Mouse (Mus musculus): ENCODE measurements around the gene Dhx37.
"Not testable (repeated sequence)": the region's sequence is repeated elsewhere in the genome, so short reads cannot be mapped to it uniquely, and the experiment has no call there.

The Dhx37 gene

DNA sequence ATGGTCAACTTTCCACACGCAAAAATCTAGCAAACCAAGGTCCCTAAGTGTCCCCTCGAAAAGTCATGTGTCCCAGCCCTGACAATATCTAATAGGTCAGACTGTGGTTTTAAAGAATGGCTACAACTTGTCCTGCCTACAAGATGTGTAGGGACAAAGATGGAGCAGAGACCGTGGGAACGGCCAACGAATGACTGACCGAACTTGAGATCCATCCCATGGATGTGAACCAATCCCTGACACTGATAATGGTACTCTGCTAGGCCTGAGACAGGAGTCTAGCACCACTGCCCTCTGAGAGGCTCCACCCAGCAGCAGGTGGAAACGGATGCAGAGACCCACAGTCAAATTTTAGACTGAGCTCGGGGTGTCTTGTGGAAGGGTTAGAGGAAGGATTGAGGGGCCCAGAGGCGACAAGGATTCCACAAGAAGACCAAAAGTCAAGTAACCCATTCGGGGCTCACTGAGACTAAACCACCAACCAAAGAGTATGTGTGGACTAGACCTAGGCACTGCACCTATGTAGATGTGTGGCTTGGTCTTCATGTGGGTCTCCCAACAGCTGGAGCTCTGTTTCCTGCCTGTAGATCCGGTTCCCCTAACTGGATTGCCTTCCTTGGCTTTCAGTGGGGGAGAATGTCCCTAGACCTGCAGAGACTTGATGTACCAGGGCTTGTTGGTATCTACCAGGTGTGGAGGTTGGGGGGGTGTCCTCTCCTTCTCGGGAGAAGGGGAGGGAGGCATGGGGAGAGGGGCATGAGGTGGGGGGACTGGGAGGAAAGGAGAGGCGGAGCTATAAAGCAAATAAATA is 26.7 kb downstream of the Dhx37 start:
- no peak for DNase-seq (ENCODE audit: low spot score)

DNA sequence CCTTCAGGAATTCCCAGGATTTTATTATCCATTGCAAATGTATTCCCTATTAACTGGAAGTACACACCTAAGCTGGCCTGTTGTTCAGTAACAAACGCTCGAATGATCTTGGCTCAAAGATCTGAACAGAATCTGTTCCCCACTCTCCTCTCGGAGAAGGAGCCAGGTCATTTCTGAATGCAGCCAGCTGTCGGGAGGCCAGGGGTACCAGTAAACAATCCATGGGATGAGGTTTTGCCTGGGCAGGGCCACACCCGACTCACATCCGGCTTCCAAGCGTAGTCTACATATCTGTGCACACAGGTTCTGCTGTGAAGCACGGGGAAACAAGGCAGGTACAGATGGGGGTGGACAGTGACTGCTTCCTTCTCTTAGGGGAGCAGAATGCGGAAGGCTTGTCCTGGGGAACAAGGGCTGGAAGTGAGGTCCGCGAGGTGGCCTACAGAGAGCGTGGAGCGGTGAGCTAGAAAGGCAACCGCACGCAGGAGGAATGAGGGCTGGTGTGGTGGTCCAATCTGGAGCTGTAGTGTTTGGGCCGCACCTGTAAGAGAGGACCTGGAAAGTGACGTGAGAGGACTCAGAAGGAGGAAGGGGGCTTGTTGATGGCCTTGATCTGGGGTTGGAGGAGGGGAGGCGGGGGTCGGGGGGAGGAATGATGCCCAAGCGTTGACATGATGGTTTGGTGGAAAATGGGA is 27.5 kb downstream of the Dhx37 start:
- DNase-seq (ENCODE audit: low spot score), result no peak

DNA sequence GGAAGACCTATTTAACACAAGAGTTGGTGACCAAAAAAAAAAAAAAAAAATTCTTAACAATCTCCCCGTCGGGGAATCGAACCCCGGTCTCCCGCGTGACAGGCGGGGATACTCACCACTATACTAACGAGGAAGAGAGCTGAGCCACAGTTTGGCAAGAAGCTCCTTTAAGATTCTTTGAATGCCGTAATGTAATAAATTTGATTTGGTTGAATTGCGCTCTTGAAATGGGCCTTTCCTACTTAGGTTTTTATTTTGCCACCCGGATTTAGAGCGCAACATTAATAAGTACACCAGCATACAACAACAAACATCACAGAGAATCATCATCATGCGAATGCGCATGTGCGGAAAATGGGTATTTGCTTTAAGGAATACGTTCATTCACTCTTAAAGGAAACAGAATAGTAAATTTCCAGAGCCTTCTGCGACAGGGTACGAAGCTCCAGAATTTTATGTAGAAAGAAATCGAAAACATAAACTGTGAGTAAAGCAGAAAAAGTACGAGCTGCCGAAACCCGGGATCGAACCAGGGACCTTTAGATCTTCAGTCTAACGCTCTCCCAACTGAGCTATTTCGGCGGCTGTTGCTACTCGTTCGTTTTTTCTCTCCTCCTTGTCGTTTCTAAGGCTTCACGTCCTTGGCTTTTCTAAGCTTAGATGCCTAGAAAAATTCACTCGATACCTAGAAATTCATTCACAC is 28.2 kb downstream of the Dhx37 start:
- peak; percentile 98 for DNase-seq (ENCODE audit: low spot score)

DNA sequence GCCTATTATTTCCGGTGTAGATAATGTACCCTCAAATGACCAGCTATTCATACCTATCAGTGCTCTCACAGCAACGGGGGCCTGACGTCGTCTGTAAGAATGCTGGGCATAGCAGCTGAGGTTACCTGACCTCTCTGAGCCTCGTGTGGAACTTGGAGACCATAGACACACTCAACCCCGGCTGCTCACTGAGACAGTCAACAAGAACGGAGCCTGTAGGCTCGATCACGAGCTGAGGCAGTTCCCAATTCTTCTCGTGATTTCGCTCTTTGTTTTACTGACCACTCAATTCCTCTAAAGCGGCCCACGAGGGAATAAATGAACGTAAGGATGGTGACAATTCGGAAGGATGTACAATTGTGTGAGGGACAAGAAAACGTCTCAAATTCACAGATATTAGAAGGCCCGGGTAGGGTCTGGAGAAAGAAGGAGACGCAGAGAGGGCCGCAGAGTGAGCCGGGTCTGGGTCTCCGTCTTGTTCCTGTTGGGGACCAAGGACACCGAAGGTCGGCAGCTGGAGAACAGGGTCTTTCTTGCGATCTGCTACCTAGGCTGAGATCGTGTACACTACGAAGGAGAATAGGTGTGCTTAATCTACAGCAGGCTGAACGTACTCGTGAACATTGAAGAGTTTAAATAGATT is 28.9 kb downstream of the Dhx37 start:
- peak; percentile 88 for DNase-seq (ENCODE audit: low spot score)

DNA sequence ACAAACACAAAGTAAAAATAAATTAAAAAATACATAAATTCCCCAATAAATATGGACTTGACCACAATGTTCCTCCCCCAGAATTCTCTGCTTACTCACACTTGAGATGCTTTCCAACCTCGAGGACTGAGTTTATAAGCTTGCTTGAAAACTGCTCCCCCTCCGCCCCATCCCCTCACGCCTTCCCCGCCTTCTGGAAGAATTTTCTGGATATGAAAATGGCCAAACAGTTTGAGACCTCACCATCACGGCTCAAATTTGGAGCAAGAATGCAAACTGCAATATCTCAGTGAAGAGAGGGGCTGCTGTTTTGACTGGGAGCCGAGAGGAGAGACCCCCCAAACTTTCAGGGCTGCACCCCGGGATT is 29.4 kb downstream of the Dhx37 start:
- peak; percentile 70 for DNase-seq (ENCODE audit: low spot score)

DNA sequence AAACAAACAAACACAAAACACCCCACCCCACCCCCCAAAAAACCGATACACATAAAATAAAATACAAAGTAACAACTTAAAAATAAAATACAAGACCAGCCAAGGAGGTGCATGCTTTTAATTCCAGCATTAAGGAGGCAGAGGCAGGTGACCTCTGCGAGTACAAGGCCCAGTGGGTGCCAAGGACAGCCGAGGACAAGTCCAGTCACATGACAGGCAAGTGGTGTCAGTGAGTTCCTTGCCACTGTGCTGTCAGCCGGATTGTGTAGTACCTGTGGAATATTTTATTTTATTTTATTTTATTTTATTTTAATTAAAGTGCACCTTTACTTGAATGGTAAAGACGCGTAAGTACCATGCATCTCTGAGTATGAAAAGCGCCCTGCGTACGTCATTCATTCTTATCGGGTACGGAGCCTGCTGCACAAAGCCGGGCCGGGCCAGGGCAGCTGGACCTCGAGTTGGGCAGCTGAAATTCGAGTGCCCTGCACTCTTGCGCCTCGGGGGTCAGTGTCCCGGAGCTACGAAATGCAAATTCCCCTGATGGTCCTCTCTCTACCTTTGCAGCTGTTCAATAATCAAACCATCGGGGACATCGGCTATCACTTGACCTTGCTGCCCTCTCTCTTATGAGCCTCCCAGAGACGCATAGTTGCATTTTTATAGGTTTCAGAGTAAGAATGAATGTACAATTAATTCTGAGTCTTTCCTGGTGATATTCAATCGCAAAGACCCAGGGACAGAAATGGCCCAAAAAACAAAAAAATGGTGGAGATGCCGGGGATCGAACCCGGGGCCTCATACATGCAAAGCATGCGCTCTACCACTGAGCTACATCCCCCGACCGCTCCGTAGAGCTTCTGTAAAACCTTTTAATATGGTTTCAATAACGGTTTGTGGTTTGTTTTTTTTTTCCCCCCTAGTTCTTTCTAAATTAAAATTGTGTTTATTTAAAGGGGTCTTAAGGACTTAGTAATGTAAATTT is 30.1 kb downstream of the Dhx37 start:
- DNase-seq (ENCODE audit: low spot score), result peak; percentile 84

DNA sequence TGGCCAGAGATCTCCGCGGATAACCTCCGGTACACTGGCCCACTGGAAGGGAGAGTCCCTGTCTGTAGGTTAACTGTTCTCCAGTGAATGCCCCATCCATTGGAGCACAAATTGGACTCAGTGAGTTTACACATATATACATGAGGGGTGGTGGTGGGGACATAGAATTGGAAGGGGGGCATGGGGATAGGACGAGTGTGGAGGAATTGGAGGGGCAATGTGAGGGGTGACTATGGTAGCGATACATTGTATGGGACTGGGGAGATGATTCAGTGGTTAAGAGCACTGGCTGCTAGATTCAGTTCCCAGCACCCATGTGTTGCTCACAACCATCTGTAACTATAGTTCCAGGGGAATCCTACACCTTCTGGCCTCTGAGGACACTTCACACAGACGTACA is 30.9 kb downstream of the Dhx37 start:
- no peak for DNase-seq (ENCODE audit: low spot score)

DNA sequence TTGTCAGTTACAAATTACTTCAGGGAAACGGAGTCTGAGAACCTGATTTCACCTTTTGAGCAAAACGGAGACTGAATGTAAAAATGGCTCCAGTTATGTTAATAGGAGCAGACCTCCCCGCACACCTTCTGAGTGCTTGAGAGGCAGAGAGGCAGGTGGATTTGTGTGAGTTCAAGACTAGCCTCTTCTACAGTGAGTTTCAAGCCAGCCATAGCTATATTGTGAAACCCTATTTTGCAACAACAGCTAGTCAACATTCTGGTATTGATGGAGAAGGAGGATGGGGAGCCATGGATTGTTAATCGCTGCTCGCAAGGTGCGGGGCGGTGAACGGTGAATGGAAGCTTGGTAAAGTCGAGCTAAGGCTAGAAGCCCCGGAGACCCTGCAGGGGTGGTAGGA is 31.4 kb downstream of the Dhx37 start:
- DNase-seq (ENCODE audit: low spot score), result no peak

DNA sequence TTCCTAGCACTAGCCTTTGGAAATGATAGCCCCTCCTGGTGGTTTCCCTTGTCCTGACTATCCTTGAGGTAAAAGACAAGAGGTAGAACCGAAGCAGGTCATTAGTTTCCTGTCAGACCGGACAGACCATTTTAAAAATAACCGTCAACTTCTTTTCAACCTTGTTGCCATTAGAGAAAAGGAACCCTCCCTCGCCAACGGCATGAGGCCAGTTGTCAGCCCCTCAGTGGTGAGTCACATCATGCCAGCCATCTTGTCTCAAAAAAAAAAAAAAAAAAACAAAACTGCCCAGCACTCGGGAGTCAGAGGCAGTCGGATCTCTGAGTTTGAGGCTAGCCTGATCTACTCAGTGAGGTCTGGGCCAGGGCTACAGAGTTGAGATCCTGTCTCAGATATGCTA is 33.0 kb downstream of the Dhx37 start:
- DNase-seq (ENCODE audit: low spot score), result no peak

DNA sequence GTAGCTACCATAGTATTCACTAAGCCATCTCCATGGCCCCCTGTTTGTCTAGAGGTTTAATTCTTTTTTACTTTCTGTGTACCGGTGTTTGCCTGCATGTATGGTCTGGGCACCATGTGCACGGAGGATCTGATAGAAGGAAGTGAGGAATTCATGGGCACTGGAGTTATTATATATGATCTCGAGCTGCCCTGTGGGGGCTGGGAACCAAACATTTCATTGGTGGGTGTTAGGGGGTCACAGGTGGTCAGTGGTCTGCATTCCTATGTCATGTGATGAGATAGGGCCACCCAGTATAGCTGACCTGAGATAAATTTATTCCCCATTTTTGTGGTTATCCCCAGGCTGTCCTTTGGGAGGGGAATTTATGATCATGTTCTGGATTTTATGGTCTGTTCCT is 38.9 kb downstream of the Dhx37 start:
- no peak for DNase-seq (ENCODE audit: low spot score)

DNA sequence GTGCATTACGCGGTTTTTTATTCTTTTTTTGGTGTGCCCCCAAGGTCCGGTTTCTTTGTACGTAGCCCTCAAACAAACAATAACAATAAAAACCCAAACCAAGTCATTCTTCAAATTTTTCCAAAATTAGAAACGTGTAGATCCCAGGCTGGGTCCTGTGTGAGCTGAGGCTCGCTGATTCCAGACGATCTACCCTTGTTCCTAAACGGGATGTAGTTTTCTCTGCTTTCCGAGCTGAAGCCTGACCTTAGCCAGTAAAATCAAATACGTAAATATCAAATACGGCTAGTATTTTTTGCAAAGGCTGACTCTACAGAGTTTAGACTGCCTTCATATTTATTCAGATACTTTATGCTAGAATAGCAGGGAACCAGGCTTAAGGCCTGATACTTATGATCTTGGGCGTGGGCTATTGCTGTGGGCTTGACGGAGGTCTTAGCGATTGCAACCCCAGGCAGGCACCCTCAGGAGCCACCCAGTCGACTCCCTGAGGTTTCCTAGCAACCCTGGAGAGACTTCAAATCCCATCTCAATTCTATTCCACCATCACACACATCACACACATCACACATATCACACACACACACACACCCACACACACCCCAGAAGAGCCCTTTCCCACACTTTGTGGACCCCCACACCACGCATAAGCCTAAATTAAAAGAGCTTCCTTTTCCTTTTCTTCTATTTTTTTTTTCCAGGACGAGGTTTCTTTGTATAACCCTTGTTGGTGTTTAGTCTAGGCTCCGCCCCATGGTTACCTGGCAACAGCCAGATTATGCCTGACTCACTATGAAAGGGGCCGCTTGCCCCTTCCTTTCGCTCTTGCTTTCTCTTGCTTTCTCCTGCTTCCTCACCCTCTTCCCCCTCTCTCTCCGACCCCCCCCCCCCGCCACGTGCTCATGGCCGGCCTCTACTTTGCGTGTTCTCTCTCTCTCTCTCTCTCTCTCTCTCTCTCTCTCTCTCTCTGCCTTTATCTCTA is 40.0 kb downstream of the Dhx37 start:
- DNase-seq (ENCODE audit: low spot score), result peak; percentile 87

DNA sequence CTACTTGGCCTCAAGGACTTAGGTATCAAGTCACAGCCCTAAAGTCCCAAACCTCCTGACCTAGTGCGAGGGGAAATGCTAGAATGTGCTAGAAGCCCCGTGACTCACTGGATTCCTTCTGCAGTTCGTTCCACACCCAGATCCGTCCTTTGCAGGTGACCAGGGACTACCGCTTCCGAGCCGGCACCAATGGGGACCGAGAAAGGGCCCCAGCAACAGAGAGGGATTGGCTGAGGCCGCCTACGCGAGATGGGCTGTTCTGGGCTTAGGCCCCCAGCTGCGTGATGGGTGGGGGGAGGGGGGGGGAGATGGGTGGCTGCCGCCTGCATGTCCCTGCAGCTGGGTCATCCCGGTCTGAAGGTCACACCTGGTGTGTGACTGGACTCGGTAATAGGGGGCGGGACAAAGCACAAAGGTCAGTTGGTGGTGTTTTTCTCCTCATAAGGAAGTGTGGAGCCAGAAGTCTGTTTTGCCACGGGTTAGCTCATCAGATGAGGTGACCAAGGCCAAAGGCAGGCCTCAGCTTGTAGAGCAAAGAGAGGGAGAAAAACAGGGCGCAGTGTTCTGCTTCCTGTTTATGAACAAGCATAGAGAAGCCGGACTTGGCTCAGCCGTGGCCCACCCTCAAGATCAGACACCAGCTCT is 40.8 kb downstream of the Dhx37 start:
- peak; percentile 99 for DNase-seq (ENCODE audit: low spot score)

DNA sequence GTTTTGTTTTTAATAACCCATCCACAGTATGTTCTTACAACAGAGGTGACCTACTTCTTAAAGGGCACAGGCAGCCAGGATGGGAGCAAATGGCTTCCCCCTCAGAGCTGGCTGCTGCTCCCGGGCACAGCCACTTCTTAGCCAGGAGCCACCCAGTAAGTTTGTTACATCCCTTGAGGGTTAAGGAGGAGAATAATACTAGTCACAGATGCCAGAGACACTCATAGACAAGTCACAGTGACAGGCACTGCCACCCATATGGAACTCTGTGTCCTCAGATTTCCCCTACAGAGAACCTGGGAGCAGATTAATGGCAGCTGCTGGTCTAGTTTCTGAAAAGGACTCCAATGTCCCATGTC is 41.3 kb downstream of the Dhx37 start:
- no peak for DNase-seq (ENCODE audit: low spot score)

DNA sequence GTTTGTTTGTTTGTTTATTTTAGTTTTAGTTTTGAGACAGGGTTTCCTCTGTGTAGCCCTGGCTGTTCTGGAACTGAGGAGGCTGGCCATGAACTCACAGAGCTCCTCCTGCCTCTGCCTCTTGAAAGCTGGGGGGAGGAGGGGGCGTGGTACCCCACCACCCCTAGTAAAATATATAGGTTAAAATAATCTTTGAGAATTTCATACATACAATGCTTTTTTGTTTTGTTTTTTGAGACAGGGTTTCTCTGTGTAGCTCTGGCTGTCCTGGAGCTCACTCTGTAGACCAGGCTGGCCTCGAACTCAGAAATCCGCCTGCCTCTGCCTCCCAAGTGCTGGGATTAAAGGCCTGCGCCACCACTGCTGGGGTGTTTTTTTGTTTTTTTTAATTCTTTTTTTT is 41.7 kb downstream of the Dhx37 start:
- not testable (repeated sequence) for DNase-seq (ENCODE audit: low spot score)

DNA sequence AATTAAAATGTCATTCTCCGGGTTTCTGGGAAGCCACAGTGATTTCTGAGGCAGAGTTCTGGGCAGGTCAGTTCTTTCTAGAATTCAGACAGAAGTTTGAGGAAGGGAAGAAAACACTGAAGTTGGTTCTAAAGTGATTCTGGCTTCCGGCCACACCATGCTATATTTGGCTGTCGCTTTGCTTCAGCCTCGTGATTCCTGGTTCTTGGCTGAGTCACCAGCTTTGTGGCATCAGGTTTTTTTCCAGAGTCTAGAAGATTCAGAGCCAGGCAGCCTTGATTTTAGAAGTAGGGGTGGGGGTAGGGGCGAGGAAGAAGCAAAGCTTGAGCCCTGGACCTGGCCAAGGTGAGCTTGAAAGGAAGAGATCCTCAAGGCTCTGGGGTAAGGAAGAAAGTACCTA is 42.3 kb downstream of the Dhx37 start:
- peak; percentile 99 for DNase-seq (ENCODE audit: low spot score)

DNA sequence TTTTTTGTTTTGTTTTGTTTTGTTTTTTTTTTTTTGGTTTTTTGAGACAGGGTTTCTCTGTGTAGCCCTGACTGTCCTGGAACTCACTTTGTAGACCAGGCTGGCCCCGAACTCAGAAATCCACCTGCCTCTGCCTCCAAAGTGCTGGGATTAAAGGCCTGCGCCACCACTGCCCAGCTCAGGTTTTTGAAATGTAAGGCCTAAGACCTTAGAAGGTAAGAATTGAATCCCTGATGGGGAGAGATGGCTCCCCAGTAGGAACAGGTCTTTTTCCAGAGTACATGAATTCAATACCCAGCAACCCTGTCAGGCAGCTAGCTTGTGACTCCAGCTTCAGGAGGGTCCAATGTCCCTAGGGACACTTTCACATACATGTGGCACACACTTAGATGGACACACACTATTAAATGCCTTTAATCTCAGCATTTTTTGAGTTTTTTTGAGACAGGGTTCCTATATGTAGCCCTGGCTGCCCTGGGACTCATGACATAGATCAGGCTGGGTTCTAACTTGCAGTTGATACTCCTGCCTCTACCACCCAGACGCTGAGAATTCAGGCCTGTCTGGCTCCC is 42.9 kb downstream of the Dhx37 start:
- DNase-seq (ENCODE audit: low spot score), result no peak

DNA sequence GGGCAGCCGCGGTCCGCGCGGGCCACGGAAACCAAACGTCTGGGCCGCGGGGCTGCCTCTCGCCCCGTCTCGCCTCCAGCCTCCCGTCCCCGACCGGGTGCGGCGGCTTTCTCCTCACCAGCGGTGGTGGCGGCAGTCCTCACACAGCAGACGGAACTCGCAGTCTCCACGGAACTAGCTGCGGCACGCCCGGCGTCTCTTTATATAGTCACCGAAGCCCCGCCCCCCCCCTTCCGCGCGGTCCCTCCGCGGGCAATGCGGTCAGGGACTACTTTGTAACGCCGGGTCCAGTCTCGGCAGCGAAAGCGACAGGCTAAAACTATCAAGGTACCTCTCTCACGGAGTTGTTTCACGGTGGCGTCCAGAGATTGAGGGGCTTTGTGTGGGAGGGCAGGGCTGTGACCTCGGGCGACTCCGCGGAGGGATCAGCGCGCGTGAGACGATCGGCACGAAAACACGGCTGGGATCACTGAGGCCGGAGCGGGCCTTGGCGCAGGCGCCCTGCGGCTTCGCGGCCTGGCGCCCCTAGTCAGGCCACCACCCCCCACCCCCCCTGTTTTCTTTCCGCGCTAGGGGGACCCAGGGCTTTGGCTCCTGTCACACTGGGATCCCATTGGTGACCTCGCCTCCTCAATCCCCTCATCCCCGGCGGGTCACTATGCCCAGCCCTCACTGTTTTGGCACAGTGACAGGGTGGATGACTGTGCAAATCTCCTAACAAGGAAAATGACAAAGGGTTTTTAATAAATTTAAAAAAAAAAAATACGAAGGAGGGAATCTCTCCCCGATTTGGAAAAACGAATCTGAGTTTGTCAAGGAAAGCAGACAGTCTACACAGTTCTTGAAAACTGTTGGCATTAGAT is 44.1 kb downstream of the Dhx37 start, which contains the start of gene Ubc:
TSS of gene Ubc (minus strand) at position 624 of the 863 bp plus-strand sequence.
- peak; percentile 99 for DNase-seq (ENCODE audit: low spot score)

DNA sequence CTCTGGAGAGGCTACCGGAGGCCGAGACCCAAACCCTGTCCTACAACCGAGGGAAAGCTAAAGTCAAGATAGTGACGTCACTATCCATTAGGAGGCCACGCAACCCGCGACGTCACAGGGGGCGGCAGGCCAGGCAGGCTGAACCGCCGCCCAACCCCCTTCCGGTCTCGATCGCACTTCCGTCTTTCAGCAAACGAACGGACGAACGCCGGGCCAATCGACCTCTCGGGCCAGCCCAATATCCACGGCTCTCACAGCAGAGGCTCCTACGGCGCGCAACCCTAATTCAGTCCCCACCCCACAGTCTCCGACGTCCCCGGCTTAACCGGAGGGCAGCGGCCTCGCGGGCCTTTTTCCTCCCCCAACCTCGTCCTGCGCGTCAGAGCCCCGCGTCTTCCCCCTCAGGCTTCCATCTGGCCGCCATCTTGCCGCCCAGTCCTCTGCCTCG is 44.8 kb downstream of the Dhx37 start, which contains the start of gene Gm10382:
TSS of gene Gm10382 (plus strand) at position 192 of the 448 bp plus-strand sequence.
- peak; percentile 85 for DNase-seq (ENCODE audit: low spot score)
